Mouse (Mus musculus) CD4-positive, CD25-positive, alpha-beta regulatory T cell (primary cell): ENCODE data around the gene Zfp866. TPM values are rescaled to one million over a fixed set of nuclear protein-coding genes. Genes with fewer than 3 reads are reported as not detected.

Source experiments
- polyA plus RNA-seq: library from polyadenylated mRNA; unstranded; fragments of 100-300 nt; shearing (Covaris generic); gene quantifications from one replicate; pipeline ENCODE4 v1.2.1, GENCODE M21; 2017

The Zfp866 gene
- polyA plus RNA-seq, result 30.3 TPM

DNA sequence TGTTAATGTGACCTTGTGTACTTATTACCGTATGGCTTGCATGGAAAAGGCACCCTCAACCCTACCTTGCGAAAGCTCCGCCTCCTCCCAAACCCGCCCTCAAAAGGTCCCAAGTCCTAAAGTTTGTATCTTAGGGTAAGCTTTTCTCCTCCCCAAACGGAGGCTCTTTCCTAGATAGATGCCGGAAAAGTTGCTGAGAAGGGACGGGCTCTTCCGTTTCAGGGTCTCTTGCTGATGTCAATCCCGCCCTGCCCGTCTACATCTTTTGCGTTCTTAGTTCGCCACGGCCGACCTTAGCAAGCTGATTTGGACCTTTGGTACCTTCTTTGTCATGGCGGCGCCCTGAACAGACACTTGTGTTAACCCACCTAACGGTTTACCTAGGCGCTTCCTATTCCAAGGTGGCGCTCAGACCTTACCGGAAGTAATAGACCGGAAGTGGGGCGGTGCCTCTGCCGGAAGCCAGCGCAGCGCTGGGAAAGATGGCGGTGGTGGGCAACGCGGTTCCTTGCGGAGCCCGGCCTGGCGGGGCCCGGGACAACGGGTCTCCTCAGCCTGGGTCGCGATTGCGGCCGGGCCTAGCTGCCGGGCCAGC is at the start of gene Zfp866, which contains the start of gene Atp13a1:
Gene Zfp866, minus strand, starts transcription at position 406 of the 595 bp plus-strand sequence.
Gene Atp13a1, plus strand, starts transcription at position 391 of the 595 bp plus-strand sequence.

DNA sequence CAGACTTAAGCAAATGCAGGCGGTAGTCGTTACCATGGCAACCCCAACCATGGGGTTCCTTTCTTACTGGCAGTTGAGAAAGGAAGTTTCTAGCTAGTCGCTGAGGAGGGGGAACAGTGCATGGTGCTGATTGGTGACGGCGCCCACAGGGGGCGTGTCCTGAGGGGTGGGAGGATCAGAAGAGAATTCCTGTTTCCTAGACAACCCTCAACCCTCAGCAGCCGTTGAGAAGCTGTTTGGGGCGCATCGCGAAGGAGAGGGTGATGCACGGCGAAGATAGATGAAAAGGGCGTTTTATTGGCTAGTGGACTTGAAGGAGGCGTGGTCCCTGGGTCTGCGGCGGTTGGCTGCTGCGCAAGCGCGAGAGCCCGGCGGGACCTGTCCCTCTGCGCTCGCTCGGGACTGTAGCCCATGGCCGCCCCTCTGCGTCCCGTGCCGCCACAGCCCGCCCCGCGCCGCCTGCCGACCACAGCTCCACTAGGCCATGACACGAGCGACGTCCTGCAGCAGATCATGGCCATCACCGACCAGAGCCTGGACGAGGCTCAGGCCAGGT is 41.4 kb upstream of the Zfp866 start, which contains the start of gene Pbx4:
Gene Pbx4, plus strand, starts transcription at position 194 of the 556 bp plus-strand sequence.

DNA sequence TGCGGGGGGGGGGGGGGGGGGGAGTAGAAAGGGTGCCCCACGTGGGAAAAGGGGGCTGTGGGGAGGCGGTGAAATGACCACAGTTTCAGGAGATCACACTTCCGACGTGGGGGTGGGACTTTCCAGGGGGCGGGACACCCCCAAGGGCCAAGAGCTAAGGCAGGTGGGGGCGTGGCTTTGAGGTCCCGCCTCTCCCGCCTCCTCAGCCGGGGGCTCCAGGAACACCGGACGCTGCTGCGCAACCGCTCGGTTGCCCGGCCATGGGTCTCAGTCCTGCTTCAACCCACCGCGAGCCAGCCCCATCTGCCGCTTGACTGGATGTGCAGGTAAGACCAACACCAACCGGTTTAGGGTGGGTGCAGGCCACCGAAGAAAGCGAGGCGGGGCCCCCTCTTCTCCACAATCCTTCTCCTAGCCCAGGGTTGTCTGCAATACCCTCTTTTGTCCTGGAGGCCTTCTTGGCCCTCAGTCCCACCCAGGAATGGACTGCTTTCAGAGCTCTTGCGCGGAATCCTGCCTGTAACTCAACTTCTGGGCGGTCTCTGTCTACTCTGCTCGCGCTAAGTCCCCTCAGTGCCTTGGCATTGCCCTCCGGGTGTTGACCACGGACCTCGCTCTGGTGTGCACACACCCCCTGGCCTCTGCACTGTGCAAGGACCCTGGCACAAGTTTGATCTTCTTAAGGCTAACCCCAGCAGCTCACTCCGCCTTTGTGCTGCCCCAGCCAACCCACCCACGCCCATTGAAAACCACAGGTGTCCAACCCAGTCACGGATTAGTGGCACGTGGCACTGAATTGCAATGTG is 31.6 kb upstream of the Zfp866 start, which contains the start of gene Lpar2:
Gene Lpar2, plus strand, starts transcription at position 44 of the 806 bp plus-strand sequence.

DNA sequence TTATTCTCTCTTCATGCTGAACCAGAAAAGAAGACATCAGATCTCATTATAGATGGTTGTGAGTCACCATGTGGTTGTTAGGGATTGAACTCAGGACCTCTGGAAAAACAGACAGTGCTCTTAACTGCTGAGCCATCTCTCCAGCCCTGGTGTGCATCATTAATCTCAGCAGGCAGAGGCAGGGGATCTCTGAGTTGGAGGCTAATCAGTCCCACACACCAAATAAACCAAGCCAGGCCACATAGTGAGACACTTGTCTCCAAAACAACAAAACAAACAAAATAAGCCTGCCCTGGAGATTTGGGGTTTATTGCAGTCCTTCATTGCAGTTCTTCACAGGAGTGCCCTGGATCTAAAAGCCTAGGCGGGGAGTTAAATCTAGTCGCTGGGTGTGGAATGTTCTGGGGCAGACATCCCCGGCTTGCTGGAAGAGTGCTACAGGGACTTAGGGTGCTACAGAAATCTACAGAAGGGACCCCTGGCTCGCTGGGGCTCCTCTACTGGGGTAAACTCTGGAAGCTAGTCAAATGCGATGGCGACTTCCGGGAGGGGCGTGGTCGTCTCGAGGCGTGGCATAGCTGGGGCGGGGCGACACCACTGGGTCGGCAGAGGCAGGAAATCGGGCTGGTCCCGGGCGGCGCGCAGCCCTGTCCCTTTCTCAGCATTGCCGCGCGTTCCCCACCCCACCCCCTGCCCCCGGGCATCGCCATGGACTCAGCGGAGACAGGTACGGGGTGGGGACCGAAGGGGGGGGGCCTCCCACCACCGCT is 17.3 kb upstream of the Zfp866 start, which contains the start of gene Gmip:
Gene Gmip, plus strand, starts transcription at position 586 of the 770 bp plus-strand sequence.

GRCm38 (mm10) chr8:69774503-69775148 is 16.4 kb downstream of the Zfp866 start, which contains the start of gene Gm20422:
Gene Gm20422 (minus strand): TSS chr8:69774886.

GRCm38 (mm10) chr8:69749544-69750454 is 41.2 kb downstream of the Zfp866 start, which contains the start of gene Zfp963:
Gene Zfp963 (minus strand): TSS chr8:69749970.

Other genes with a start within 250 kb of the Zfp866 start
- 28.5 TPM for gene Zfp868, start 165.6 kb downstream of the Zfp866 start, polyA plus RNA-seq
- 0.77 TPM for gene Zfp964, start 136.7 kb downstream of the Zfp866 start, polyA plus RNA-seq
- 65.9 TPM for gene Zfp869, start 80.5 kb downstream of the Zfp866 start, polyA plus RNA-seq
- 8.4 TPM for gene Zfp963, start 41.2 kb downstream of the Zfp866 start, polyA plus RNA-seq
- not detected for gene Gm20422, start 16.3 kb downstream of the Zfp866 start, polyA plus RNA-seq
- gene Atp13a1, start within 50 bp of the Zfp866 start, polyA plus RNA-seq, result 112 TPM
- gene Gmip, start 17.5 kb upstream of the Zfp866 start, polyA plus RNA-seq, result 154 TPM
- 0.28 TPM for gene Lpar2, start 31.3 kb upstream of the Zfp866 start, polyA plus RNA-seq
- gene Pbx4, start 41.3 kb upstream of the Zfp866 start, polyA plus RNA-seq, result 19.4 TPM
- 0.14 TPM for gene Cilp2, start 96.5 kb upstream of the Zfp866 start, polyA plus RNA-seq
- gene Tssk6, start 111.0 kb upstream of the Zfp866 start, polyA plus RNA-seq, result 4.1 TPM
- 163 TPM for gene Ndufa13, start 111.4 kb upstream of the Zfp866 start, polyA plus RNA-seq
- 3.1 TPM for gene Yjefn3, start 111.5 kb upstream of the Zfp866 start, polyA plus RNA-seq
- 125 TPM for gene Gatad2a, start 205.2 kb upstream of the Zfp866 start, polyA plus RNA-seq